Comparison of ENCODE assay signal across 8 mouse cellular contexts in the genomic region with DNA sequence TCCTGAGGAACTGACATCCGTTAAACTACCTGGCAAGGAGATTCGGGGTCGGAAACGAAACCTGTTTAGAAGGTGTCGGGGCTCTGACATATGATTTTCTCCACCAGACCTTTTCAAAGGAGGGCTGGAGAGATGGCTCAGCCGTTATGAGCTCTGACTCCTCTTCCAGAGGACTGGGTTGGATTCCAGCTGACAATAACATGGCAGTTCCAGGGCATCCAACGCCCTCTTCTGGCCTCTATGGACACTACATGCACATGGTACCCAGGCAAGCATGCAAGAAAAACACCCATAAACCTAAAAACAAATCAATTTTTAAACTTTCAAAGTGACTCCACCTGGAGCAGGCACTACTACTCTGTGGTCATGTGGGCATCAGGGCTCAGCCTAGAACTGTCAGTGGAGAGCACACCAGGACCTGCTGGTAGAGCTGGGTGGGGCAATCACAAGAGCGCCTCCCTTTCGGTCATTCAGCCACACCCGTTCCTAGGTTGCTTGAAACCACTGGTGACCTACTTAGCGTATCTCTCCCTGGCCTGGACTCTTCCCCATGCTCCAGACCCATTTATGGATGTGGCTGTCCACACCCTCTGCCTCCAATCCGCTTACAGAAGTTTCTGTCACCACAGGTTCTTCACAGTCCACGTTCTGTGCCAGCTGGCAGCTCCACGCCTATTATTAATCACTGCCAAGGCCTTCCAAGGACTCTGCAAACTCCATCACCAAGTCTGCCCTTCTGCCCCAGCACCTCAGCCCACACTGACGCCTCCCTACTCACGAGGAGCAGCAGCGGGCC. TPM values are rescaled to one million over a fixed set of nuclear protein-coding genes. Genes with fewer than 3 reads are reported as not detected.
DNase-seq lines count a peak whose midpoint lies in the region; TF ChIP-seq lines count a peak whose summit lies in the region.

No protein-coding gene starts in this region.

- no peak overlapping the region for H3K4me2 ChIP-seq in CH12.LX (ENCODE audit: insufficient read depth, low read depth, poor library complexity, severe bottlenecking)

- no peak overlapping the region for H3K27ac ChIP-seq in CH12.LX (ENCODE audit: insufficient read depth, low read depth)

- H3K36me3 ChIP-seq in CH12.LX (replicated peaks in 1 of 2; ENCODE audit: control insufficient read depth in 1 of 2, insufficient read depth in 1 of 2, low read length in 1 of 2), result peaks cover 14 to 84% of the 10 kb centered on the region in 2 experiments
- H3K36me3 ChIP-seq in erythroblast, embryonic 14.5 days (ENCODE audit: control insufficient read depth), result peaks cover 87% of the 10 kb centered on the region

- TF ChIP-seq EP300 in CH12.LX (IDR thresholded peaks at IDR 0.05; ENCODE audit: low read length), result no peak

- TF ChIP-seq RAD21 in CH12.LX (IDR thresholded peaks at IDR 0.05; ENCODE audit: low read depth, low read length), result peak; percentile 28

- H3K9ac ChIP-seq in CH12.LX (ENCODE audit: insufficient read depth, low read depth), result no peak overlapping the region

- dilution Hi-C loops in CH12.LX (cut with MboI; ENCODE audit: extremely low pct_ligation_motif_present, extremely low pct_unique_long_range_greater_than_20kb, low sequenced_read_pairs), result no loop called here

- no peak for TF ChIP-seq POLR2A in CH12.LX (IDR thresholded peaks at IDR 0.05; ENCODE audit: low read depth, low read length)
- TF ChIP-seq POLR2A in lung, adult 2 months (IDR thresholded peaks at IDR 0.05; ENCODE audit: borderline replicate concordance, extremely low read depth, low read depth, low read length), result no peak

- peak in 1 of 2 experiments; percentile 34; a peak in 2 of 4 replicates for TF ChIP-seq CTCF in CH12.LX (conservative IDR thresholded peaks at IDR 0.05 in 1 of 2, IDR thresholded peaks at IDR 0.05 in 1 of 2; ENCODE audit: low read depth in 2 of 2, low read length in 2 of 2)
- TF ChIP-seq CTCF in lung, adult 2 months (IDR thresholded peaks at IDR 0.05; ENCODE audit: insufficient read depth, low read length), result 0 out of 2 replicates have a peak, but pooled peaks have one; percentile 20

- DNase-seq in 3134 (ENCODE audit: extremely low read depth, insufficient read length, low spot score), result peak; percentile 88
- no peak for DNase-seq in CH12.LX (ENCODE audit: extremely low read depth)
- DNase-seq in heart, postnatal 14 days, result peak; percentile 82 to 86
- peak; percentile 70 for DNase-seq in lung, adult 2 months
- DNase-seq in urinary bladder, postnatal 10 days (ENCODE audit: low spot score), result peak; percentile 42
- DNase-seq in layer of hippocampus, postnatal 10 days (ENCODE audit: low spot score in 2 of 2), result no peak
- no peak for DNase-seq in spleen, adult 12 weeks (ENCODE audit: low spot score)

- WGBS in lung, adult 2 months, result 33% methylated on average over 17 of the region's 17 CpGs

- no peaks in the 10 kb centered on the region for H3K27me3 ChIP-seq in CH12.LX (replicated peaks)
- no peaks in the 10 kb centered on the region for H3K27me3 ChIP-seq in erythroblast, embryonic 14.5 days (ENCODE audit: control insufficient read depth)

- H3K9me3 ChIP-seq in CH12.LX (replicated peaks; ENCODE audit: low read length), result peaks cover 9% of the 10 kb centered on the region
- H3K9me3 ChIP-seq in erythroblast, embryonic 14.5 days (ENCODE audit: control insufficient read depth, low read length), result peaks cover 3% of the 10 kb centered on the region

- intact Hi-C loops in heart, postnatal 14 days (cut with DNase I), result loop anchor here (5.0 kb wide), 1 partner anchor 84 kb away; no protein-coding TSS in a partner anchor

- no peak overlapping the region for H3K4me3 ChIP-seq in CH12.LX (replicated peaks in 1 of 3; ENCODE audit: low read depth in 2 of 3, low read length in 2 of 3, poor library complexity in 1 of 3)
- peak overlapping the region; percentile 28 for H3K4me3 ChIP-seq in erythroblast, embryonic 14.5 days (replicated peaks)
- H3K4me3 ChIP-seq in lung, adult 2 months (replicated peaks; ENCODE audit: extremely low read depth, low read depth, low read length), result no peak overlapping the region

- in situ Hi-C loops in CH12.LX (cut with MboI; ENCODE audit: low pct_ligation_motif_present, low pct_unique_long_range_greater_than_20kb, low sequenced_read_pairs), result no loop called here

- H3K4me1 ChIP-seq in CH12.LX (ENCODE audit: control insufficient read depth in 1 of 2, insufficient read depth in 2 of 2), result peaks cover 12 to 95% of the 10 kb centered on the region in 2 experiments
- H3K4me1 ChIP-seq in erythroblast, embryonic 14.5 days (ENCODE audit: control insufficient read depth), result peaks cover 100% of the 10 kb centered on the region
- H3K4me1 ChIP-seq in lung, adult 2 months (ENCODE audit: control insufficient read depth, insufficient read depth, low read length), result peaks cover 40% of the 10 kb centered on the region

- H3K79me2 ChIP-seq in CH12.LX (replicated peaks; ENCODE audit: control insufficient read depth, extremely low read depth, insufficient read depth, poor library complexity, severe bottlenecking), result peaks cover 93% of the 10 kb centered on the region

TF ChIP-seq in CH12.LX, 34 proteins besides CTCF, POLR2A, EP300 and RAD21:
- TF ChIP-seq RCOR1 (conservative IDR thresholded peaks at IDR 0.05; ENCODE audit: low read depth, low read length) (no peak), BHLHE40 (IDR thresholded peaks at IDR 0.05; ENCODE audit: low read depth, low read length) (no peak), E2F4 (IDR thresholded peaks at IDR 0.05; ENCODE audit: insufficient replicate concordance, low read depth, low read length) (no peak), SIN3A (IDR thresholded peaks at IDR 0.05; ENCODE audit: low read length) (no peak), MYC (IDR thresholded peaks at IDR 0.05; ENCODE audit: low read depth, low read length) (no peak), HCFC1 (IDR thresholded peaks at IDR 0.05; ENCODE audit: low read depth, low read length) (no peak), TBP (conservative IDR thresholded peaks at IDR 0.05; ENCODE audit: low read depth, low read length) (no peak)

RNA-seq across cellular contexts. Expression of a gene that starts 18.3 kb away (rescaled TPM):
- total RNA-seq in CH12.LX (2012; rRNA removed) (52.7 and 61.1 TPM in 2 replicates), CH12.LX (2014; rRNA removed) (35.5 and 43.3 TPM in 2 replicates)
- polyA plus RNA-seq in CH12.LX (2012; ENCODE audit: insufficient read length, low read depth), result 88.7 and 96.7 TPM in 2 replicates
- polyA plus RNA-seq in erythroblast, embryonic 14.5 days (2012), result 6.7 and 7.8 TPM in 2 replicates
- total RNA-seq in heart, postnatal 14 days (2021), result 10 to 100 TPM; 68.0 to 69.3 TPM
- polyA plus RNA-seq in lung, adult 2 months (2012; rRNA removed), result 22.0 and 26.9 TPM in 2 replicates
- 10 to 100 TPM; 45.8 to 51.1 TPM for total RNA-seq in layer of hippocampus, postnatal 10 days (2021)

Comparison
In these comparisons a context has a peak if more than half of its experiments do, and no peak if none do; other contexts are left out.
1. DNase-seq: peak in 3134 (single experiment), heart, postnatal 14 days (2 of 2), lung, adult 2 months (single experiment) and urinary bladder, postnatal 10 days (single experiment); none in CH12.LX (single experiment), layer of hippocampus, postnatal 10 days (0 of 2) and spleen, adult 12 weeks (single experiment).